Mouse (Mus musculus) fat pad, adult 2 months (tissue): Measurements from ENCODE around the gene Ubr4.
"Not testable (repeated sequence)": the region's sequence is repeated elsewhere in the genome, so short reads cannot be mapped to it uniquely, and the experiment has no call there.

Source experiments
- DNase-seq: peaks from one replicate; pipeline ENCODE4 v3.0.0-alpha.2; 2011; ENCODE audit warnings: low read depth, low spot score; ENCODE audit errors: extremely low read depth

Ubr4 gene

DNA sequence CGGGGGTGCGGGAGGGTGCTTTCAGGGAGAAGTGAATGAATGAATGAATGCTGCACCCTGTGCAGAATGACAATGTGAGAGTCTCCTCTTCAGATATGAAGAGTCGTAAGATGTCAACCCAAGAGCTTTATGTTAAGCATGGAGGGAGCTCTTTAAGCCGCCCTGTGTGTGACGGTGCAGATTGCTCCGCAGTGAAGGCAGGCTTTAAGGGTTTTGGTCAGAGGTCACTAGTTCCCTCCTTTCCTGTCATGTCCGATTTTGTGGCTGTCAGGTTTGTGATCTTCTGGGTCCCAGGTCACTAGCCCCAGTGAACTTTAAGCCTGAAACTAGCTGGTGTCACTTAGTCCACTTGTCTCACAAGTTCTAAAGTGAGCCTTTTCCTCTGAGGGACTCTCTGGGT is 423 bp downstream of the Ubr4 start:
- no peak for DNase-seq

DNA sequence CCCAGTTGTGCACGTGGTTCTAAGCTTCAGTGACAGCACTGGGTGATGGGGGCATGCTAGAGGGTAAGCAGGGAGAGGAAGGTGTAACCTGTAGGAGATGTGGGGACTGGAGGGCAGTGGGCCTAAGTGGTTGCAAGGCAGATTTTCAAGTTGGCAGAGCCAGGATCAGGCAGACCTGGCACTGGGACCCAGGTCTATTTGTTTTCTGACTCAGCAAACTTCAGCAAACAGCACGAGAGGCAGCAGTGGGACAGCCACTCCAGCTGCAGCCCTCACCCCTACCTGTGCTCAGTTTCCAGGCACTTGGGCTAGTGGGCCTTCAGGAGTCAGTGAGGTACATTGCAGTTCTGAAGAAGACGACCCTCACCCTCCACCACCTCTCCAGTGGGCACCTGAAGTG is 4.8 kb downstream of the Ubr4 start:
- no peak for DNase-seq

DNA sequence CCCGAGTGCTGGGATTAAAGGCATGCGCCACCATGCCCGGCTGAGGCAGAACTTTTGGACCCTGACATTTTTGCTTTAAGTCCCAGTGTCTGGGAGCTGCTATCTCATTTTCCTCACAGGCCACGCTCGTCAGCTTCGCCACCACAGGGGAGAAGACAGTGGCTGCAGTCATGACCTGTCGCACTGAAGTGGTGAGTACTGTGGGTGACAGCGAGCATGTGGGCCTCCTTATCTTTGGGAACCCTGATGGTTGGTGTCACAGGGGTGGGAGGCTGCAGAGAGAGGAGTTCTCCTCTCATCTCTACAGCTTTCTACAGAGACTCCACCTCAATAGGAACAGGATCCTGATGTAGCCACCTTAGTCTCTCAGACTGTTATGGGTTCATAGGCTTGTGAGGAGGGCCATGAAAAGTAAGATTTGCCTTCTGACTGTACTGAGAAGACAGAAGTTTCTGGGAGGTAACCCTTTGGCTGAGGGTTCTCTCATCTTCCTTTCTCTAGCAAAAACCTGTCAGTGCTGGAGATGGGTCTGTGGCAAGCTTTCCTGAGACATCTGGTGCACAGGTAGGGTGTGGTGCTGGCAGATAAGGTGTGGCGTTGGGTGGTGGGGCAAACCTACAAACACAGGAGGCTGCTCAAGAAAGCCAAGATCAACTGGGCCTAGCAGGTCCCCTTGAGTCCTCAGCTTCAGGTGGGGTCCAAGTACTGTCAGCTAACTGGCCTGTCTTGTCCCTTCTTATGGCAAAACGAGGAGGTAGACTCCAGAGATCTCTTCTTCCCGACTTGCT is 8.5 kb downstream of the Ubr4 start:
- DNase-seq: no peak

DNA sequence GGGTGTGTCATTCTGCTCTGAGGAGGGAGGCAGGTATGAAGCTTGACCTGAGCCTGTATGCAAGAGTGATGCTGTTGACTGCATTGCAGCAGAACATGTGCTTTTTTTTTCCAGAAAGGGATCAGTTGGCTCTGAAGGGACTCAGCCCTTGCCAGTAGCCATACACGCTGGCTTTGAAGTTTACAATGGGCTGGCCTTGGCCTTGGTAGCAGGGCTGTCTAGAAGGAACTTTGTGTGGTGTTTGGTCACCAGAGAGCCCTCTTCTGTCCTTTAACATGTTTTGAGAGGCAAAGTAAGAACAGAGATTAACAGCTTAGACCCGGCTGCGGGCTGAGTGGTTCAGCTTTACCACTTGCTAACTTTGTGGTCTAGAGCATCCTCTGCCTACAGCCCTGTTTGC is 14.9 kb downstream of the Ubr4 start:
- no peak for DNase-seq

DNA sequence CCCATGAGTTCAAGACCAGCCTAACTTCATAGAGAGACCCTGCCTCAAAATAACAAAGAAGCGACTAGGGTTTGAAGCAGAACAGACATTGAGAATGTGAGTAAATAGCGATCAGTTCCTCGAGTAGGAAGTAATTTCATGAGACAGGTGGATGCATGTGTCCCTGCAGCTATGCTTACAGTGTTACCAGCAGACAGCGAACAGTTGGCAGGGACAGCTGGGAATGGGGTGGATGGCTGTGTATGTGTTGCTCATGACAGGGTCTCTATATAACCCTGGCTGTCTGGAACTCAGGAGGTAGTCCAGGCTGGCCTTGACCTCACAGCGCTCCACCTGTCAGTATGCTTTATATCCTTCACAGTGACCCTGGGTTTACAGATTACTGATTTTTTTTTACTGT is 15.6 kb downstream of the Ubr4 start:
- DNase-seq: no peak

DNA sequence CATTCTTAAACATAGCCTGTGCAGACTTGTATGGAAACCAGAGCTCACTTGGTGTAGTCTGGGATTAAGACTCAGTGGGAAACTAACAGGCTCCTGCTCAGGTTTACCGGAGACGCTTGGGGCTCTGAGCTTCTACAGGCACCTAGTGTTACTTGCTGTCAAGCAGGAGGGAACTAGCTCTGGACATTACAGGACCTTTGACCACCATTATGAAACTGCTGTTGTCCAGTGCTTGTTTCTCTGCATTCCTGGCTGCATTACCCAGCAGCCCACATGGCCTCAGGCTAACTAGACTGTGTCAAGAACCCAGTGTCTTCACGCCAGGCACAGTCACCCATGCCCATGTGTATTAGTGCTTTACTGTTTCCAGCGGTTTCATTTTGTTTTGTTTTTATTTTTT is 20.7 kb downstream of the Ubr4 start:
- DNase-seq: peak; percentile 62

DNA sequence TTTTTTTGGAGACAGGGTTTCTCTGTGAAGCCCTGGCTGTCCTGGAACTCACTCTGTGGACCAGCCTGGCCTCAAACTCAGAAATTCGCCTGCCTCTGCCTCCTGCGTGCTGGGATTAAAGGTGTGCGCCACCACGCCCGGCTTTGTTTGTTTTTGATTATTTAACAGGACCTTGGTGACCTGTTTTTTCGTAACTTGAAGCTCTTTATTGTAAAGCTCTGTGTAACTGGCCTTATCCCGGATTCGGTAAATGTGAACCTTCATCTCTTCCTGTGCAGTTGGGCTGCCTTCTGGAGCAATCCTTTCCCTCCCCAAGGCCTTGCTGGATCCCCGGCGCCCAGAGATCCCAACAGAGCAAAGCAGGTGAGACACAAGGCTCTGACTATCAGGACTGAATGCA is 21.1 kb downstream of the Ubr4 start:
- no peak for DNase-seq

DNA sequence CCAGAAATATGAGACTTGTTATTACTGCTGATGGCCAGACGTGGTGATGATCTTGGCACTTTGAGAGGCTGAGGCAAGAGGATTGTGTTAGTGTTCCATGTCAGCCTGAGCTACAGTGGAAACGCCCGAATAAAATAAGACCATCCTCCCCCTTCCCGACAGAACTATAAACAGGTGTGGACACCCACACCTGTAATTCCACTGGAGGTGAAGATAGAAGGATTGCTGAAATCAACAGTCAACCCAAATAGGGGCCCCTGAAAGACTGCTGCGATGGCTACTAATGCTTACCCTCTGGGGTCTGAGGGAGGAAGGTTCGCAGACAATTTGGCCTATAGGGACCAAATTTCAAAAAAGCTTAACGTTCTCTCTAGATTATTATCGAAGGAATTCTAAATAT is 27.3 kb downstream of the Ubr4 start:
- DNase-seq: no peak

DNA sequence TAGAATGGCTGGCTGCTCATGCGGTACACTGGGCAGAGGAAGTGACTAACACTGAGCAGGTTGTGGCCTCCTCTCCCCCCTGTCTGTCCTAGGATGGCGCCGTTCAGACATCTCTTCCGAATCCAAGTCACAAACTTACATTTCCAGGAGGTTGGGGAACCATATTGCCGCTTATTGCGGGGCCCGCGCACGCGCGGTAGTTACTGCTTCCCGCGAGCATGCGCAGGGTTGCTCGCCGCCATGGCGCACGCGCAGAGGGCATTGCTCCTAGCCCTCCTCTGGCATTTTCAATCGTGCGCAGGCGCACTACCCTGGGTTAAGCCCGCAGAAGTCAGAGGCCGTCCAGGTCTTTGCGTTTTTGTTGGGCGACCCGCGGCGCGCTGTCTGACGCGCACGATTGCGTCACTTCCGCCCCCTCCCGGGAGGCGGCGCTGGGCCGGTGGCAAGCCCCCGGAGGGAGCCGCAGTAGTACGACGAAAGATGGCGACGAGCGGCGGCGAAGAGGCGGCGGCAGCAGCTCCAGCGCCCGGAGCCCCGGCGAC is 27.9 kb downstream of the Ubr4 start:
- peak; percentile 56 for DNase-seq

DNA sequence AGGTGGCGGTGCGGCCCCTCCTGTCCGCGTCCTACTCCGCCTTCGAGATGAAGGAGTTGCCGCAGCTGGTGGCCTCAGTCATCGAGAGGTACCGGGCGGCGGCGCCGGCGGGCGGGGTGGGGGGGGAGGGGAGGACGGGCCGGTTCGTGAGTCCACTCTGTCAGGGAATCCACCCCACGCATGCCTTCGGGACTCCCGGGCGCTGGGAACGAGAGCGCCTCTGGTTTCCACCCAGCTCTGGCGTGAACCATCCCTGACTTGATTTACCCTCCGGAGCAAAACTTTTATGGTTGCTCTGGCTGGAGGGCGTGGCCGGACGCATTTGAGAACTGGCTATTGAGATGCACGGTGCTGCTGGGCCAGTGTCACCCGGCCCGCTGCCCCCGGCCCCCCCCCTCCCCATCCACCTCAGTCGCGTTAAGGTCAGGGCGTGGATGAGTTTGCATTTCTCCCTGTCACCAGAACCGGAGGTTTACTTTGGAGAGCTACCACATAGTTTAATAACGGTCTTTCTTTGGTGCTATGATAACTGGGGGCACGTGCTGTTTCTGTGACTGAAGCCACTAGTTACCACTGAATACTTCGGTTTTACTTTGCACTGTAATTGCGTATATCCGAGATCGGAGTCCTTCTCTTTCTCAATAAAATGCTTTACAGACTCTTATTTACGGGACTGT is 28.5 kb downstream of the Ubr4 start:
- no peak for DNase-seq

DNA sequence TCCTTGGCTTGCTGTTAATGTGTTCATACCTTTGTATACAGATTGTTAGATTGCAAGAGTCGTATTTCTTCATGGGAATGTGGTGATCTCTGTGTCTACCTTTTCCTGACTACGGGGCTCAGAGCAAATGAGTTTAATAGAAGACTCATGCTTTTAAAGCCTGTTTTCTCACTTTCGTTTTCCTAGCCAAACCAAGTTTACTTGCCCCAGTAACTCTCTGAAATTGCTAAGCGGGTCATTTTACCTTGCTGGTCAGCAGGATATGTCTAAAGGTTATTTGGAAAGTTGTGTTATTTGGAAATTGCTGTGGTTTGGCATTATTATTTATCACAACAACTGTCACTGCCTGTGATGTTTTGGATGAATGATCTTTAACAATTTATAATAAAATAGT is 29.0 kb downstream of the Ubr4 start:
- DNase-seq: no peak

DNA sequence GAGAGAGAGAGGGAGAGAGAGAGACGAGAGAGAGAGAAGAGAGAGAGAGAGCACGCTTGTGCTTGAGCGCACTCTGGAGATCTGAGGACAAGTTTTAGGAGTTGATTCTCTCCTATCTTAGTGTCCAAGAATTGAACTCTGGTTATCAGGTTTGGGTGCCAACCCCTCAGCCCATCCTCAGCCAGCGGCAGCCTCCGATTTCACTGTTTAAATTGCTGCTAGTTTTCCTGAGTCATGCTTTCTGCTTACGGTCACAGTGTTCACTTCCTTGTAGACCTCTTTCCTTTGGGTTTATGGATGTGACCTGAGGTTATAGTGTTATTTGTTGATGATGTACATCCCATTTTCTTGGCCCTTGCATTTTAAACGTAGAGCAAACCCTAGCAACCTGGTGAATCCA is 29.8 kb downstream of the Ubr4 start:
- no peak for DNase-seq

DNA sequence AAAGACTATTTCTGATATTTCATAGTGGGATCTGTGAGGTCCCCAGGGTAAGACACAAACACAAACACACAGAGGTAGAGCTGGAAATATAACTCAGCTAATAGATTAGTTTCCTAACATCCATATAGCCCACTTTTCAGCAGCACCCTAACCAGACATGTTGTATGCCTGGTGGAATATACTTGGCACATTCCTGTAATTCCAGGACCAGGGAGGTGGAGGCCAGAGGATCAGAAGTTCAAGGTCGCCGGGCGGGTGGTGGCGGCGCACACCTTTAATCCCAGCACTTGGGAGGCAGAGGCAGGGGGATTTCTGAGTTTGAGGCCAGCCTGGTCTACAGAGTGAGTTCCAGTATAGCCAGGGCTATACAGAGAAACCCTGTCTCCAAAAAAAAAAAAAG is 33.4 kb downstream of the Ubr4 start:
- DNase-seq: not testable (repeated sequence)

DNA sequence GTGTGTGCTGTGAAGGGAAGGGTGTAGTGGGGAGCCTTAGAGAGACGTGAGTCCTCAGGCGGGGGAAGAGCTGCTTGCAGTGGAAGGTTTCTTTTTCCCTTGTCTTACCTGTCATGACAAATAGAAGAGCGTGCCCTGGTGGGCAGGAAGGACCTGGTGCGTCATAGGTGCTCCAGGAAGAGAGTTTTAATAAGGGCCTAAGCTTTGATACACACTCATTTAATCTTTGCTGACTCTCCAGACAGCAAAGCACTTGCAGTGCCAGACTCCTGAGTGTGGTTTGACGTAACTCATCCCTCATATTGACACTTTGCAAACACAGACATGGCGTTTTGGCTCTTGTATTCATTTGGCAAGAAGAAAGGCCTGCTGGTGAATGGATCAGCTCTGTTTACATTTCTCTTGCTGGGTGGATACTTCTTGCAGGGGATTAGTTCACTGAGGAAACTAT is 34.5 kb downstream of the Ubr4 start:
- peak; percentile 86 for DNase-seq

DNA sequence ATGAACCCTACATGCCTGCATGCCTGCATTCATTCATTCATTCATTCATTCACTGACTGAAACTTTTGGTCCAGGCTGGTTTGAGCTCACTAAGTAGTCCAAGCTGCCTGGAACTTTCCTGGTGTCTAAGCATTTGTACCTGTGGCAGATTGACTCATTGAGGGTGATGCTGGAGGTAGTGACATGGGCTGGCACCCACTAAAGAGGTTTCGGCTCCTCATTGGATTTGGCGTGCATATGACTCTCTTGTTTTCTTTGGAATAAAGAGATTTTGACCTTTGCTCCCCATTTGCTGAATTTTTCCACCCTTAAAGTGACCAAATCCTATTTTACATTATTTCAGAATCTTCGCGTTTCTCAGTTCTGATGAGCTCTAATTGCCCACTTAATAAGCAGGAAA is 37.1 kb downstream of the Ubr4 start:
- DNase-seq: no peak

DNA sequence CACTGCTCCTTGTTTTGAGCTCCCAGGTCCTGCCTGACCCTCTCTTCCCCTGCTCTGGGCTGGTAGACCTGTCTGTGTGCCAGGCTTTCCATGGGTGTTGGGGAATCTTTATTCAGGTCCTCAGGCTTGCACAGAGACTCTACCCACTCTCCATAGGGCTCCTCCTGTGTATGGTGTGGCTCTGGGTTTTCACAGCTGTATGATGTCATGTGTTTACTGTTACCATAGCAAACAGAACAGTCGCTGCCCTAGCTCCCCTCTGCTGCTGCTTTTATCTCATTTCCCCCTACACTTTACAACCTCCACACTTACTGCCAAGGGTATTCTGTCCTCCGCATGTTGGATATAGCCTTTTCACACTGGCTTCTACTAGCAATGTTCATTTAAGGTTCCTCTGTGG is 43.0 kb downstream of the Ubr4 start:
- DNase-seq: no peak

DNA sequence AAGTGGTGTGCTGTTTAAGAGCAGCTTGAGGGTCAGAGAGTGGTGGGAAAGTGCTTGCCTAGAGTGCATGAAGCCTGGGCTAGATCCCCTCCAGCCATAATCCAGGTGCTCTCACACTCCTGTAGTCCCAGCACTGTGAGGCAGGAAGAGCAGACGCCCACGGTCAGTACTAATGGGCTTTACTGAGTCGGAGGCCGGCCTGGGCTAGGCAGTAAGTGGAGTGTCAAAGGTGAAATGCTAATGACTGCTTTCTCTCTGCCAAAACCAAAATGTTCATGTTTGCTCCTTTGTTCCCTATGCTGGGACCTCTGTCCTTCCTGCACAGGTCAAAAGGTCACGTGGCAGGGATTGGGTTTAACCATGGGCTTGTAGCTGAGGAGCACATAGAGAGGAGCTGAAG is 48.1 kb downstream of the Ubr4 start:
- DNase-seq: no peak

DNA sequence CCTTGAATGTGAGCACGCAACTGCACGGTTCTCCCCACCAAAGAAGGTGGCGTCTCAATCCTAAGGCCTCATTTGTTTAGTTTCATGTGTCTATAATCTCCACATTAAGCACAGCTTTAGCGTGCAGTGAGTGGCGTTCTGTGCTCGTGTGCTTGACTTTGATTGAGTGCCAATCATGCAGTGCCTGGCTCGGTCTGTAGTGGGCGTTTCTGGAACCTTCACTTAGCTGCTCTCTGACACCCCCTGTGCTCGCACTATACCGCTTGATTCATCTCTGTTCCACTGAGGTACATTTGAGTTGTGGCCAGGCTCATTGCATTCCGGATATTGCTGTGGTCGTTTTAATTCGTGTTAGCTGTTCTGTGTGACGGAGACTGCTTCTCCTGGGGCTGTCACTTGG is 50.8 kb downstream of the Ubr4 start:
- no peak for DNase-seq

DNA sequence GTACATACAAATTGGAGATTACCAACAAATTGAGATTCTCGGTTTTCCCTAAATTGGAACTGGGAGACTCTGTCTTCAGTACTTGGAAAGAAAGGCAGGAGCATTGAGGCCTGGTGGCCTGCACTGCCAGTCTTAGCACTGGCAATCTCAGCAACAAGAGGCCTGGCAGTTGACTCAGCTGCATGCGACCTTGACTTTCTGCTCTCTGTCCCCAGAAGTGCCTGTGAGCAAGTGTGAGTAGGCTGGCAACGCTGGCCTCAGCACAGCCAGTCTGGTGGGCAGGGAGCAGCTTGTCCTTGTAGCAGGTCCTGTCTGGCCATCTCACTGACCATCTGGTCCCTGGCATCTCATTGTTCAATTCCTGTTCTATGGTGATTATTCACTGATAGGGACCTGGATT is 58.9 kb downstream of the Ubr4 start:
- DNase-seq: no peak

DNA sequence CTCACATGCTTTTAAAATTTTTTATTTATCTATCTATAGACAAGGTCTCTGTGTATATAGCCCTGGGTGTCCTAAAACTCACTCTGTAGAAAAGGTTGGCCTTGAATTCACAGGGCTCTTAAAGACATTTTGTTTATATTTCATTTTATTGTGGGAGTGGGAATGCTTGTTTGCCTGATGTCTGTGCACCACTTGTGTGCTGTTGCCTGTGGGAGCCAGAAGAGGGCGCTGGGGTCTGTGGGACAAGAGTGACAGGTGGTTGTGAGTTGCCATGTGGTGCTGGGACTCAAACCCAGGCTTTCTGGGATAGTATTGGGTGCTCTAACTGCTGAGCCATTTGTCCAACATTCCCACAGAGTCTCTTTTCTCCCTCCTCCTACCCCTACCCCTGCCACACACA is 65.5 kb downstream of the Ubr4 start:
- no peak for DNase-seq

DNA sequence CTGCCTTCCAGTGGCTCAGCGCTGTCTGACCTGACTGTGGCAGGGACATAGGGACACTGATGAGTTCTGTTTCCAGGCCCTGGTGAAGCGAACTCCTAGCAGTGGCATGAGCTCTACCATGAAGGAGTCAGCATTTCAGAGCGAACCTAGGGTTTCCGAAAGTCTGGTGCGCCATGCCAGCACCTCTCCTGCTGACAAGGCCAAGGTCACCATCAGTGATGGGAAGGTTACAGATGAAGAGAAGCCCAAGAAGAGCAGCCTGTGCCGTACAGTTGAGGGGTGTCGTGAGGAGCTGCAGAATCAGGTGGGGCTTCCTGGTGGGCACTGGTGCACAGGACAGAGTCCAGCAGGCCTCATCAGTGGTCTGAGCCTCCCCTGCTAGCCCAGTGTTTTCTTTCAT is 69.2 kb downstream of the Ubr4 start:
- no peak for DNase-seq

DNA sequence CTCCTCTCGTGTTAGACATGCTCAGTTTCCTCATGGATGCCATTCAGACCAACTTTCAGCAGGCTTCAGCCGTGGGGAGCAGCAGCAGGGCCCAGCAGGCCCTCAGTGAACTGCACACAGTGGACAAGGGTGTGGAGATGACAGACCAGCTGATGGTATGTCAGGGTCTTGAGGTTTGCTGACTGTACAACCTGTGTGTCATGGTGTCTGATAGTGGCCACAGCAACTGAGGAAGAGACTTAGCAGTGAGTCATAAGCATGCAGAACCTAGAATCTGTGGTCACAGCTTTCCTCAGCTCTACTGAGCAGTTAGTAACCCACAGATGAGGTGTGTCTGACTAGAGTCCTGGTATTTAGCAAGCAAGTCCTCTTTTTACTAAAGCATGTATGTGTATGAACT is 70.0 kb downstream of the Ubr4 start:
- DNase-seq: no peak

DNA sequence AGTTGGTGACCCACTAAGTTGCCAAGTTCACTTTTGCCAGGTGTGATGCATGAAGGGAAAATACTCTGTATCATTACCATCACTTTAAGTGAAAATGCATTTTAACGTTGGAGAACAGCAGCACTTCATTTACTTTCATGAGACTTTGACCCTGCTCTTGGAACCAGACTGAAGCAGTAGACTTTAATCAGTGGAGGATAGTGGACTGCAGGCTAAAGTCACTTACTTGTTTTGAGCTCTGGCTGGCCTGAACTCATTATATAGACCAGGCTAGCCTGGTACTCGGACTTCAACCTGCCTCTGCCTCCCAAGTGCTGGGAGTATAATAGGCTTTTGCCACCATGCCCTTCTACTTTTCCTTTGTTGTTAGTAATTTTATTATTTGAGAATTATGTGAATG is 70.9 kb downstream of the Ubr4 start:
- DNase-seq: no peak
